Mouse (Mus musculus) heart, postnatal 0 days (tissue): ENCODE results near the gene Ifnar1.

ENCODE experiments used
- CTCF ChIP-seq: IDR thresholded peaks from 2 replicates; pipeline ENCODE4 v1.5.1; 2016; ENCODE audit warnings: antibody characterized with exemption, control low read depth, low read depth
- EP300 ChIP-seq: IDR thresholded peaks from 2 replicates; pipeline ENCODE4 v1.6.1; 2016; ENCODE audit warnings: antibody characterized with exemption, low read depth

DNA sequence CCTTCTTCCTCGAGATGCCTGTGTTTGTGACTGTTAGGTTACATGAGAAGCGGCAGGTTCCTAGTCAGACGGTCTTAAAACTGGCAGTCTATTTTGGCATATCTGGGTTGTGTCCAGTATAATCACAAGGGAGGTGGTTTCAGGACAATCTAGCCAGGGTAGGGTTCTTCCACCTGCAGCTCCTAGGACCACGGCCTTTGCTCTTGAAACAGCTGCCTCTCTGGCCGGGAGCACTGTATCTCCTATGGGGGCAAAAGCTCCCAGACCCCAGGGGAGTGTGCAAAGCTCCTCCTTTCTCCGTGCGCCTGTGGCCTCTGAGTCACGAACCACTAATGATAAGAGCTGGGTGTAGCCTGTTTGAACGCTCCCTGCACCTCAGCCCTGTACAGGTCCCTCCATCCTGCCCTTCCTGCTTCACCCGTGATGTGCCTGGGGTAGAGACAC lies 66.1 kb downstream of the Ifnar1 start:
- TF ChIP-seq CTCF (no peak), EP300 (no peak)
